Mouse (Mus musculus) liver, embryonic 11.5 days (tissue): ENCODE measurements around the gene Micall1. TPM values are rescaled to one million over a fixed set of nuclear protein-coding genes. Genes with fewer than 3 reads are reported as not detected.

Experiments used
- ATAC-seq: fragments of 200-750 bp; cut with Nextera tagmentation; replicated peaks from 2 replicates; pipeline ENCODE4 v1.8.0; 2017; ENCODE audit warnings: moderate number of reproducible peaks, mild to moderate bottlenecking, moderate TSS enrichment, moderate library complexity; ENCODE audit not compliant: low FRiP score
- DNase-seq: peaks from one replicate; pipeline ENCODE4 v3.0.0-alpha.2; 2017; ENCODE audit warnings: low spot score
- H3K27ac ChIP-seq: fragments of 300-500 bp; sonication (generic); 2 replicates; pipeline ENCODE4 v1.5.1; 2014; ENCODE audit warnings: mild to moderate bottlenecking, low read depth, low read length, control low read depth
- H3K27me3 ChIP-seq: fragments of 300-500 bp; sonication (generic); replicated peaks from 2 replicates; pipeline ENCODE4 v1.6.1; 2014; ENCODE audit warnings: low read length, mixed read lengths; ENCODE audit not compliant: control insufficient read depth, insufficient read depth
- H3K36me3 ChIP-seq: fragments of 300-500 bp; sonication (generic); 2 replicates; pipeline ENCODE4 v1.6.1; 2014; ENCODE audit warnings: mild to moderate bottlenecking, low read length, moderate library complexity, mixed read lengths; ENCODE audit not compliant: control insufficient read depth, insufficient read depth
- H3K4me1 ChIP-seq: fragments of 300-500 bp; sonication (generic); replicated peaks from 2 replicates; pipeline ENCODE4 v1.6.1; 2014; ENCODE audit warnings: low read length, mixed read lengths; ENCODE audit not compliant: control insufficient read depth, insufficient read depth
- H3K4me2 ChIP-seq: fragments of 300-500 bp; sonication (generic); 2 replicates; pipeline ENCODE4 v1.6.1; 2014; ENCODE audit warnings: mild to moderate bottlenecking, control low read depth, moderate library complexity
- H3K4me3 ChIP-seq: fragments of 300-500 bp; sonication (generic); 2 replicates; pipeline ENCODE4 v1.5.1; 2014; ENCODE audit warnings: low read depth, low read length, control low read depth
- H3K9ac ChIP-seq: fragments of 300-500 bp; sonication (generic); 2 replicates; pipeline ENCODE4 v1.6.1; 2014; ENCODE audit warnings: low read depth, low read length, control low read depth
- H3K9me3 ChIP-seq: fragments of 300-500 bp; sonication (generic); 2 replicates; pipeline ENCODE4 v1.6.1; 2016; ENCODE audit warnings: low read length, inconsistent platforms, mixed read lengths; ENCODE audit not compliant: control insufficient read depth
- WGBS: fragments of 180-500 bp; shearing (Covaris S2); extraction: QIAGEN DNeasy Blood & Tissue Kit; methylation state at CpG from one replicate; pipeline ENCODE4 v1.1.7; 2014; 5-methylcytosine and 5-hydroxymethylcytosine counted together
- polyA plus RNA-seq: library from polyadenylated mRNA; unstranded; fragments of >200 nt; fragmentation: Nextera tagmentation; extraction: Ambion mirVana; gene quantifications from 2 replicates; pipeline ENCODE4 v1.2.1, GENCODE M21; 2014

The Micall1 gene
- polyA plus RNA-seq, 1 experiment from 2014 or later: 4.1 TPM

- no peaks in the 10 kb centered on the region for H3K27me3 ChIP-seq
- no peak overlapping the region for H3K27ac ChIP-seq
- ATAC-seq (no peak), DNase-seq (no peak)
- peaks cover 33% of the 10 kb centered on the region for H3K4me1 ChIP-seq
- no peaks in the 10 kb centered on the region for H3K9me3 ChIP-seq
- no peaks in the 10 kb centered on the region for H3K36me3 ChIP-seq
- H3K4me3 ChIP-seq: no peak overlapping the region
- H3K9ac ChIP-seq: no peak overlapping the region
- no peak overlapping the region for H3K4me2 ChIP-seq
Observed at GRCm38 (mm10) chr15:79101531-79101930, 7.2 kb upstream of the Micall1 start.

GRCm38 (mm10) chr15:79103264-79103663 lies 5.4 kb upstream of the Micall1 start:
- ATAC-seq: no peak
- Histone ChIP-seq H3K4me3 (no peak overlapping the region), H3K4me2 (no peak overlapping the region), H3K27ac (no peak overlapping the region), H3K9ac (no peak overlapping the region), H3K36me3 (no peaks in the 10 kb centered on the region), H3K9me3 (no peaks in the 10 kb centered on the region), H3K4me1 (peaks cover 20% of the 10 kb centered on the region), H3K27me3 (no peaks in the 10 kb centered on the region)
- WGBS: 79% methylated on average over 10 of the region's 10 CpGs
- DNase-seq: no peak

DNA sequence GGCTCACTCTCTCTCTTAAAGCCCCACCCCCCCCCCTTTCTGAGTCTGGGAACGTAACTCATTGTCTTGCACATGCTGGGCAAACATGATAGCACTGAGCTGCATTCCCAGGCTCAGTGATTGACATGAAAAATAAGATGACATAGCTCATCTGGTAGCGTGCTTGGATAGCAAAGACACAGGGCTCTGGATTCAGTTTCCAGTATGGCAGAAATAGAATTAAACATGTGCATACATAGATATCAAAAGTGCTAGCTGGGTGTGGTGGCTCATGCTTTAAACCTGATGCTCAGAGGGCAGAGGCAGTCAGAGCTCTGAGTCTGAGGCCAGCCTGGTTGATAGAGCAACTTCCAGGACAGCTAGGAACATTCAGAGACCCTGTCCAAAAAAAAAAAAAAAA lies 2.9 kb upstream of the Micall1 start:
- peak; percentile 48 for ATAC-seq
- H3K27ac ChIP-seq: no peak overlapping the region

DNA sequence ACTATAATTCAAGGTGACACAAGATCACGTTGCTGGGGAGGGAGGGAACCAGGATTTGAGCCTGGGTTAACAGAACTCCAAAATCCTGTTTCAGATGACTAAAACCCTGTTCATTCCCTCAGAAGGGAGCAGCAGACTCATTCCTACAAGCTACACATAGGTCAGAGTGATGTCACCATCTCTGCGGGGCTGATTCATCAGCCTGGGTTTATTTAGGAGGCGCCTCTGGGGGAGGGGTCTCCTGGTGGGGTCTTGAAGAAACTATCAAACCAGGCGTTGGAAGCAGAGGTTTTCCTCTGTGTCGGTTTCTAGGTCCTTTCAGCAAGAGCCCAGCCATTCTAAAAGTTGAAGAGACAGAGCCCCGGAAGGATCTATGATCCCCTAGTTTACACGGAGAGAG lies 732 bp upstream of the Micall1 start:
- DNase-seq: no peak
- 28% methylated on average over 7 of the region's 7 CpGs for WGBS
- H3K27ac ChIP-seq: peak overlapping the region; percentile 40; the same call in 1 of the 2 replicates

More for the DNA sequence above, 2.9 kb upstream of the Micall1 start:
- no peak for DNase-seq
- peaks cover 25% of the 10 kb centered on the region for H3K4me1 ChIP-seq
- H3K9ac ChIP-seq: 0 out of 2 replicates have a peak overlapping the region, but pooled peaks have one; percentile 12
- WGBS: 37% methylated on average over 2 of the region's 2 CpGs
- no peaks in the 10 kb centered on the region for H3K9me3 ChIP-seq
- H3K4me3 ChIP-seq: no peak overlapping the region
- no peaks in the 10 kb centered on the region for H3K36me3 ChIP-seq
- H3K4me2 ChIP-seq: no peak overlapping the region
- no peaks in the 10 kb centered on the region for H3K27me3 ChIP-seq

GRCm38 (mm10) chr15:79109321-79109934 lies 730 bp downstream of the Micall1 start:
- no peaks in the 10 kb centered on the region for H3K27me3 ChIP-seq
- H3K4me1 ChIP-seq: peaks cover 27% of the 10 kb centered on the region
- no peaks in the 10 kb centered on the region for H3K9me3 ChIP-seq
- H3K4me3 ChIP-seq: peak overlapping the region; percentile 84
- peak overlapping the region; percentile 93 for H3K9ac ChIP-seq
- under 1% methylated on average over 46 of the region's 46 CpGs for WGBS
- ATAC-seq: peak; percentile 64
- peak overlapping the region; percentile 99 for H3K4me2 ChIP-seq
- peaks cover 3% of the 10 kb centered on the region; the same call in 1 of the 2 replicates for H3K36me3 ChIP-seq
- peak overlapping the region; percentile 40 for H3K27ac ChIP-seq
- peak; percentile 70 for DNase-seq

More for the DNA sequence above, 732 bp upstream of the Micall1 start:
- Histone ChIP-seq H3K4me1 (peaks cover 27% of the 10 kb centered on the region), H3K4me2 (peak overlapping the region; percentile 99), H3K4me3 (peak overlapping the region; percentile 84), H3K27me3 (no peaks in the 10 kb centered on the region), H3K9ac (no peak overlapping the region), H3K36me3 (no peaks in the 10 kb centered on the region), H3K9me3 (no peaks in the 10 kb centered on the region)
- ATAC-seq: no peak

DNA sequence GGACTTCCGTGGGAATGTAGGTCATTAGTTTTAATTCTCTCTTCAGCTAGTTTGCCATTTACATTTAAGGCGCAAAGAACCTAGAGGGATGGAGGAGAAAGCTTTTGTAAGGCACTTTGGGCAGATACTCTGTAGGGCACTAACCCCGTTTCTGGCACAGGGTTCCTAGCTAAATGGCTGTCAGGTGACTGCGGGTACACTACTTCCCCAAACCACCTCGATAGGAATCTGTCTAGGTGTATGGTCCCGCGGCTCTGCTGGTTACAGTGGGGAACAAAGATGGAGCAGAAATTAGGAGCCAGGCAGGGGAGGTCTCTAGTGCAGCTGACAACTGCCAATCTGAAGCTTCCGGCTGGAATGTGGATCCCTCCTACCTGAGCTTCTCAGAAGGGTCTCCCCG lies 1.3 kb downstream of the Micall1 start:
- Histone ChIP-seq H3K9ac (peak overlapping the region; percentile 93; the same call in 1 of the 2 replicates), H3K4me2 (peak overlapping the region; percentile 99), H3K9me3 (no peaks in the 10 kb centered on the region), H3K36me3 (peaks cover 4% of the 10 kb centered on the region; the same call in 1 of the 2 replicates), H3K4me3 (peak overlapping the region; percentile 84), H3K27ac (no peak overlapping the region), H3K4me1 (peaks cover 27% of the 10 kb centered on the region), H3K27me3 (no peaks in the 10 kb centered on the region)
- no peak for DNase-seq
- ATAC-seq: no peak
- WGBS: 15% methylated on average over 9 of the region's 9 CpGs

DNA sequence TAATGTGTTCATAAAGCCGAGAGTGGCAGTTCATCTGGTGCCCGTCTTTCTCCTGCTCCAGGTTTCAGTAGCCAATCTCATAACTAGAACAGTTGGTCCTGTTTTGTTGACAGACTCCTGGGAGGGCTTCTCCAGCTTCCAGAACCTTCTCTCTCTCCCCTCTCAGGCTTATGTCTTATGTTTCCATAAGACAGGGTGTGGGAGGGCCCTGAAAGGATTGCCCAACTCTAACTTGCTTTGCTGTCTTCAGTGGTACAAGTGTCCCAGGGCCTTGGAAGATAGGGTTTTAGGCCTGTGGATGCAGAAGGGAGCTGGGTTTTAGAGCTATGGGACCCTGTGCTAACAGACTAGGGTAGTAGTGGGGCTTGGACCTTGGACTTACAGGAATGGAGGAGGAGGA lies 1.8 kb downstream of the Micall1 start:
- Histone ChIP-seq H3K36me3 (peaks cover 9% of the 10 kb centered on the region; the same call in 1 of the 2 replicates), H3K27me3 (no peaks in the 10 kb centered on the region), H3K9ac (no peak overlapping the region), H3K4me1 (peaks cover 27% of the 10 kb centered on the region), H3K4me2 (peak overlapping the region; percentile 99; the same call in 1 of the 2 replicates), H3K4me3 (no peak overlapping the region), H3K27ac (no peak overlapping the region), H3K9me3 (no peaks in the 10 kb centered on the region)
- WGBS: 88% methylated on average over 2 of the region's 2 CpGs
- ATAC-seq (no peak), DNase-seq (no peak)

DNA sequence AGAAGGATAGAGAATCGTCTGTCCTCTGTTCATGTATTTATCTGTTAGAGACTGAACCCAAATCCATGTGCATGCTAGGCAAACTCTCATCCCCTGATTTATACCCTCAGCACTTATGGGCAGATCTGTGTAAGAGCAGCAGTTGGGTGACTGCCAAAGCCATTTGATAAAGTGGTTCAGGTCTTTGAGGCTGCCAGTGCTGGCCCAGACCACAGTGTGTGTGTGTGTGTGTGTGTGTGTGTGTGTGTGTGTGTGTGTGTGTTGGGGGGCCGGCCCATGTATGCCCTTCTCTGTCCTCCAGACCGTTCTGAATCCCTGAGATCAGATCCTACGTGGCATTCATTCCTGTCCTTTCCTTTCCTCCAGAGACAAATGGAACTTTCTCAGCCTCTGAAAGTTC lies 3.1 kb downstream of the Micall1 start:
- DNase-seq (no peak), ATAC-seq (no peak)
- H3K4me2 ChIP-seq: no peak overlapping the region
- H3K27me3 ChIP-seq: no peaks in the 10 kb centered on the region
- H3K4me1 ChIP-seq: peaks cover 21% of the 10 kb centered on the region
- H3K9ac ChIP-seq: no peak overlapping the region
- WGBS: 78% methylated on average over 4 of the region's 4 CpGs
- H3K36me3 ChIP-seq: peaks cover 10% of the 10 kb centered on the region
- H3K4me3 ChIP-seq: no peak overlapping the region
- H3K9me3 ChIP-seq: no peaks in the 10 kb centered on the region
- no peak overlapping the region for H3K27ac ChIP-seq

DNA sequence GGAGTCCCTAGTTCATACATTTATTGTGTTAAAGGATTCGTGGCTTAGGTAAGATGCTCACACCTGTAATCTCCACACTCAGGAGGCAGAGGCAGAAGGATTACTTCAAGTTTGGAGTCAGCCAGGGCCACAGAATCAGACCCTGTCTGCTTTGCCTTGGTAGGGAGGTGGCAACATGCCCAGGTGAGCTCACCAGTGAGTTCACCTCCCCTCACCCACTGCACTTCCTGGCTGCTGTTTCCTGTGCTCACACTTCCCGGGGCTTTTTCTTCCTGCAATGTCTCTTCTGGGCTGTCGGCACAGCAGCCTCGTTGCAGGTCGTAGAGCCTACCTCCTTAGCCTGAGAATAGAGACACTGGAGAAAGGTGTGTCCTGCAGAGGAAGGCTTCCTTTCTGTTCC lies 6.6 kb downstream of the Micall1 start:
- ATAC-seq (no peak), DNase-seq (no peak)
- whole genome bisulfite sequencing: 54% methylated on average over 5 of the region's 5 CpGs
- H3K27ac ChIP-seq: no peak overlapping the region
- peaks cover 15% of the 10 kb centered on the region for H3K36me3 ChIP-seq
- no peaks in the 10 kb centered on the region for H3K27me3 ChIP-seq
- H3K4me1 ChIP-seq: peaks cover 7% of the 10 kb centered on the region
- H3K4me3 ChIP-seq: no peak overlapping the region
- no peak overlapping the region for H3K4me2 ChIP-seq
- no peak overlapping the region for H3K9ac ChIP-seq
- no peaks in the 10 kb centered on the region for H3K9me3 ChIP-seq
